Mouse (Mus musculus) ES-E14 (cell line): Measurements from ENCODE around the gene Borcs5.

ENCODE experiments used
- CHD2 ChIP-seq: IDR thresholded peaks from 2 replicates; pipeline ENCODE4 v1.6.1; 2014; ENCODE audit warnings: mild to moderate bottlenecking, low read depth, low read length, inconsistent platforms
- HCFC1 ChIP-seq: IDR thresholded peaks from 2 replicates; pipeline ENCODE4 v1.6.1; 2012; ENCODE audit warnings: low read length, inconsistent platforms, borderline replicate concordance; ENCODE audit not compliant: insufficient read depth
- MAFK ChIP-seq: IDR thresholded peaks from 2 replicates; pipeline ENCODE4 v1.6.1; 2014; ENCODE audit warnings: mild to moderate bottlenecking, low read depth, low read length, inconsistent platforms; ENCODE audit not compliant: insufficient read depth
- ZC3H11A ChIP-seq: IDR thresholded peaks from 2 replicates; pipeline ENCODE4 v1.6.1; 2012; ENCODE audit warnings: low read depth, mild to moderate bottlenecking, inconsistent platforms, low read length, borderline replicate concordance
- ZNF384 ChIP-seq: IDR thresholded peaks from 2 replicates; pipeline ENCODE4 v1.6.1; 2012; ENCODE audit warnings: low read depth, low read length, inconsistent platforms

- TF ChIP-seq ZNF384 (no peak), ZC3H11A (no peak), MAFK (no peak), CHD2 (no peak), HCFC1 (no peak)
Observed at GRCm38 (mm10) chr6:134685040-134685439, 45.7 kb downstream of the Borcs5 start.
